Mouse (Mus musculus) cerebellum, postnatal 25 days (tissue): ENCODE measurements at regions not wholly inside any gene's neighbourhood (a gene's known extent, or its start where the extent isn't known, plus 50 kb on each side); places are given as distances from the start of the nearest gene placed in this dataset.
A peak's percentile ranks its signal among the peaks of the same experiment; 100 is the strongest.

ENCODE experiments used
- DNase-seq, 2 experiments: peaks; one replicate each; pipeline ENCODE4 v3.0.0; 2021; ENCODE audit warnings: mixed read lengths in 2 of 2

- no peak for DNase-seq
Measured at GRCm38 (mm10) chr1:149760440-149760839, 200.7 kb downstream of the Pla2g4a start.

DNA sequence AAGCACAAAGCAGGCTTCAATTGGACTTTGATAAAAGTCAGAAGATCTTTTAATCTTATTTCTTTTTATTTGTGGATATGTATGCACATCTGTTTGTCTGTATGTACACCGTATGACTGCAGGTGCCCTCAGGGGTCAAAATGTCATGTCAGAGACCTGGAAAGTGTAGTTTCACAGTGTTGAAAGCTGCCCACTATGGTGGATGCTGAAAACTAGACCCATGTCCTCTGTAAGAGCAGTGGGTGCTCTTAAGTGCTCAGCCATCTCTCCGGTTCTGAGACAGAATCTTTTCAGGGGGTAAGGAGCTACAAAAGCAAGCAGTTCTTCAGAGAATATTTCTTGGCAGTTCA lies 202.3 kb downstream of the Pla2g4a start:
- no peak for DNase-seq

- peak in 1 of 2 experiments; percentile 19 for DNase-seq
Measured at GRCm38 (mm10) chr1:149758092-149758782, 202.9 kb downstream of the Pla2g4a start.

DNA sequence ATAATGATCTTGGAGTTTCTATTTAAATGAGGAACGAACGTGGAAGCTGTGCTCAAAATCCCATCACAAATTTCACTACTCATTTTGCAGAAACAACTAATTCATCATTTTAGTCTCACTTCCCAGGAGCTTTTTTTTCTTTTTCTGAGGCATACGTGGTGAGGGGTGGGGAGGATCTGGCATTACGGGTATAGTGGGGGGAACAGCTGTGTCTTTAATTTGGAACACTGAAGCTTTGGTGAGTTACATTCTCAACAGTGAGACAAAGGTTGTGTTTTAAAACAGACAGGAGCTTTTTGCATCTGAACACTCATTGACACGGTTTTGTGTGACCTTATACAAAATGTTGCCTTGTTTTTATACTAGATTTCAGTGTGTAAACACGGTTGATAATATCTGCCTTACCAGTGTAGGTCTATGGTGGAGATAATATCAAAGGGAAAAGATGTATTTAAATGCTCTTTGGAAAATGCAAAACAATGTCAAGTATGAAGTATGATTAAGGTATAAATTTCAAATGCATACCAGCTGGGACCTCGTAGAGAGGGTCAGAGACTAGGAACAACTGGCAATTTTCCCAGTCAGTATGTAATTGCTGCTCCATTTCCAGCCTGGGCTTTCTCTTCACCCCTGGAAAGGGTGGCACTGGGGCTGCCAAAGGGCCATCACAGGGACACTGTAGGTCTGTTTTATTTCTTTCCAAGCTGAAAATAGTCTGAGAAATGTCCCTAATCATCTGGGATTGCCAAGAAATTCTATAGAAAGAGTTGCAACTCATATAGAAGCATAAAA lies 207.6 kb downstream of the Pla2g4a start:
- no peak for DNase-seq

DNA sequence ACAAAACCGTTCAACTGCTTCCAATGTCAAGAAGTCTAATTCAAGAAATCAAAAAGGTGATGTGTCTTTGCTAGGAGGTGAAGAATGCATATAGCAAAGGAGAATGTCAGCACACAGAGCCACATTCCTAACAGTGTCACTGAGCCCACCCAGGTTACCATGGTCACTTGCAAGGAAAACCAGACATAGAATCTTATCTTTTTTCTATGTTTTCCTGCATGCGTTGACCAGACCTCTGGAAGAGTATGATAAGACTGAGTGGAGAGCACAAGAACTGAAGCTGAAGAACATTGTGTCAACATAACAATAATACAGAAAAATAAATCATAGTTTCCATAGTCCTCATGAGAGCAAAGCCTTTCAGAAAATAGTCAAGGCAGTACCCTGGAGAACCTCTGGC lies 211.7 kb downstream of the Pla2g4a start:
- DNase-seq: no peak

DNA sequence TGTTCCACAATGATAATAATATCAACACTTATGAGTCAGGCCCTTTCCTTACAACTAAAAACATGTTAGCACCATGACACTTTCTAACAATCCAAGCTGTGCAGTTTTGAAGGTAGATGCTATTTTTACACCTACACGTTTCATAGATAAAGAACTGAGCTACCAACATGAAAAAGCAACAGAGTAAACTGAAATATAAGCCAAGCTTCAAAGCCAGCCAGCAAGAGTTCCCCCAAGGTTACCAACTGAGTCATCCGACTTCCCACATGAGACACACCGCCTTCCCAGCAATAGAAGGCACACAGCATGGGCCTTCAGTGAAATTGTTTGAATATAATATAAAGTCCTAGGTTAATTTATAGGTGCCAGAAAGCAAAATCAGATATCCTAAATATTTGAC lies 222.1 kb downstream of the Pla2g4a start:
- DNase-seq: no peak

DNA sequence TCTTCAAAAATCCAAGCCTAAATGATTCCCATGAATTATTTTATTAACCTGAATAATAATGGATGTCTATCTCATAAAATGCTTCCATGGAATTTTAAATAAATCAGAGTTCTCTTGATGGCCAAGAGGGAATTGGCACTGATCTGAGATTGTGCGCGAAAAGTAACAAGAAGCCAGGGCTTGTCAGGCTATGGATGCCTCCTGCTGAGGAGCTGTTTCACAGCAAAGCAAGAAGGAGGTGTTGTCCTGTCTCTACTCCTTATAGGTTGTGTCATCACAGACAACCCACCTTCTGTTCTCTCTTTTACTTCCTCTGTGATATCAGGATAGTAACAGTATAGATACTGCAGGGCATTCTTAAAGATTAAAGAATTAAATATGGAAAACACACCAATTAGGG lies 226.8 kb downstream of the Pla2g4a start:
- peak; percentile 19 to 49 for DNase-seq

- no peak for DNase-seq
Measured at GRCm38 (mm10) chr1:149715171-149715570, 245.9 kb downstream of the Pla2g4a start.

DNA sequence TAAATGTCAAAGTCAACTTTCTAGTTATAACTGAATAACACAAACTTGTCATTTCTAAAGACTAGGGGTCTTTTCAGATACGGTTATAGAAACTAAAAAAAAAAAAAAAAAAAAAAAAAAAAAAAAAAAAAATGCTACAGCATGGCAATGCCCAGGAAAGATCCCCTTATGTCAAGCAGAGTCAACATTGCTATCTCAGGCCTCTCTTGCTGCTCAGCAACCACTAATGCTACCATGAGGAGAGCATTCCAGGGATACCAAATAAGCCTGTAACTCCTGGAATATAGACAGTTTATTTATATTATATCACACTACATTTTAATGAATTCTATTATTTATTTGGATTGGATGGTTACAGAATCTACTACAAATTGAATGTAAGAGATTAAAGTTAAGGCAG lies 248.8 kb downstream of the Pla2g4a start:
- no peak for DNase-seq

GRCm38 (mm10) chr1:149705223-149705622 lies 255.9 kb downstream of the Pla2g4a start:
- no peak for DNase-seq

- DNase-seq: no peak
Measured at GRCm38 (mm10) chr1:149699411-149699810, 261.7 kb downstream of the Pla2g4a start.

GRCm38 (mm10) chr1:149674166-149674565 lies 286.9 kb downstream of the Pla2g4a start:
- DNase-seq: peak in 1 of 2 experiments; percentile 7

DNA sequence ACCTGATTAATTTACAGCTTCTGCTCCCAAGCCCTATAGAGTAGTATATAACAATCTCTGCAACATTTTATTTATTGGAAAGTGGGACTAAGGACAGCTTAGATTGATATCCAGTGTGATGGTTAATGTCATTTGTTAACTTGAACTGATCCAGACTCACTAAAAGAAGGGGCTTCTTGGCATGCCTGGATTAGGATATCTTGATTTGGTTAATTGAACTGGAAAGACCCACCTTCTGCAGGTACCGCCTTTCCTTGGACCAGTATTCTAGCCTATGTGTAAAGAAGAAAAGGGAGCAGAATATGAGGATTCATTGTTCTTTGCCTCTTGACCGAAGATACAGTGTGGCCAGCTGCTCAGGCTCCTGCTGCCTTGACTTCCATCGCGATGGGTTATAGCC lies 288.5 kb downstream of the Pla2g4a start:
- DNase-seq: peak; percentile 10 to 22

DNA sequence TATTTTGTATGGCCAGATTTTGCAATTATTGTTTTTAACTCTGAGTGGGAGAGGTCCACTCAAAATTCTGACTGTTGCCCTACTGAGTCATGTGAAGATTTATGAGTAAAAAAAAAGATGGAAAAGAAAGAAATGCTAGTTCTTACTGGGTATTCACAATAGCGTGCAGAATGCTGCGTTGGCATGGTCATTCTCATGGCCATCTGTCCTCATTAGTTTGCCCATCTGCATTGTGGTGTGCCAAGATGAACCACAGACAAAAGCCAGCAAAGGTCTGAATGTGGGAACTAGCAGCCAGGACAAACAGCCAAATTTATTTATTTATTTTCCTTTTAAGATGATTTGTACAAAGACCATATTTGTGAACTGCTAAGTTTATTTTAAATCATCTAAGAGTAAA lies 289.0 kb downstream of the Pla2g4a start:
- peak; percentile 88 to 89 for DNase-seq

- peak; percentile 11 to 18 for DNase-seq
Measured at GRCm38 (mm10) chr1:149671091-149671490, 290.0 kb downstream of the Pla2g4a start.
